Mouse (Mus musculus): ENCODE results near the gene Zfp821.

Gene Zfp821

DNA sequence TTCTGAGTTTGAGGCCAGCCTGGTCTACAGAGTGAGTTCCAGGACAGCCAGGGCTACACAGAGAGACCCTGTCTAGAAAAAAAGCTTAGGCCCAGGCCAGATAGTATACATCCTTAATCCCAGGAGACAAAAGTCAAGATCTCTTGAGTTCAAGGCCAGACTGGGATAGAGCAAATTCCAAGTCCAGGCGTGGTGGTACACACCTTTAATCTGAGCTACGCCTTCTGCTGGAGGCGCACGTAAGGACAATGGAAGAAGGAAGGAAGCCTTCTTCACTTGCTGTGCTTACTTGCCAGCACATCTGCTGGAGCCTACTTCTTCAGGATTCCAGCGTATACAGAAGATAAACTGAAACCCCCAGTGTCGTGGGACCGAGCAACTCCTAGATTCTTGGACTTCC is 54.1 kb downstream of the Zfp821 start:
- in situ Hi-C loops (cut with MboI; ENCODE audit: low pct_unique_long_range_greater_than_20kb in 1 of 2, low sequenced_read_pairs in 2 of 2, unreplicated experiment in 1 of 2): no loop called here

DNA sequence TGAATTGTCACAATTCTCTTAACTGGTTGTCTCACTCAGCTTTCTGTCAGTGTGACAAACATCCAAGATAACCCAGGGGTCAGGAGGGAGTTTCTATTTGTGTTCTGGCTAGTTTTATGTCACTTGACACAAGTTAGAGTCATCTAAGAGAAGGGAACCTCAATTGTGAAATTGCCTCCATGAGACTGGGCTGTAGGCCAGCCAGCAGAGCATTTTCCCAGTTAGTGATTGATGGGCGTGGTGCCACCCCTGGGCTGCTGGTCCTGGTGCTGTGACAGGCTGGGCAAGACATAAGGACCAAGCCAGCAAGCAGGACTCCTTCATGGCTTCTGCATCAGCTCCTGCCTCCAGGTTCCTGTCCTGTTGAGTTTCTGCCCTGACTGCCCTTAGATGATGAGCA is 54.9 kb downstream of the Zfp821 start:
- in situ Hi-C loops (cut with MboI; ENCODE audit: low pct_unique_long_range_greater_than_20kb in 1 of 2, low sequenced_read_pairs in 2 of 2, unreplicated experiment in 1 of 2): no loop called here

DNA sequence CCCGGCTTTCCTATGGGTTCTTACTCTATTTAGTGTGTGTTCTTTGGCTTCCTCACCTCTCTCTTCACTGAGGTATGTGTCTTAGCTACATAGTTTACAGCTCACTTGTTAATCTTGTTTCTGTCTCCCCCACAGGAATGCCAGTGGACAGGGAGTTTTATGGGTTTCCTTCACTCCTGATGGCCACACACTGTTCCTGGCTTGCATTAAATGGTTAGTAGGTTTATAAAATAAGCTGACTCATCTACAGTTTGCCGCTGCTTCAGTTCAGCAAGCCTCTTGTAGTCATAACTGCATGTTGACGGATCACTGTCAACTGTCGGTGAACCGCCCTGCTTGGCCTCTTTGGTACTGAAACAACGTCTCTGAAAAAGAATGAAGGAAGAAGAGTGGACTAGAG is 58.7 kb downstream of the Zfp821 start:
- in situ Hi-C loops (cut with MboI; ENCODE audit: low pct_unique_long_range_greater_than_20kb in 1 of 2, low sequenced_read_pairs in 2 of 2, unreplicated experiment in 1 of 2): no loop called here

- in situ Hi-C loops (cut with MboI; ENCODE audit: low pct_unique_long_range_greater_than_20kb in 1 of 2, low sequenced_read_pairs in 2 of 2, unreplicated experiment in 1 of 2): no loop called here
Measured at GRCm38 (mm10) chr8:109766081-109766480, 60.7 kb downstream of the Zfp821 start.

- in situ Hi-C loops (cut with MboI; ENCODE audit: low pct_unique_long_range_greater_than_20kb in 1 of 2, low sequenced_read_pairs in 2 of 2, unreplicated experiment in 1 of 2): no loop called here
Measured at GRCm38 (mm10) chr8:109773154-109773553, 67.8 kb downstream of the Zfp821 start.
